Mouse (Mus musculus): Measurements from ENCODE around the gene Ablim1.

The Ablim1 gene

GRCm38 (mm10) chr19:57314346-57315012 lies at the start of gene Ablim1:
Gene Ablim1, minus strand, starts transcription at chr19:57314919.
- DNase-seq (ENCODE audit: low spot score in 2 of 2) = no peak

- DNase-seq (ENCODE audit: low spot score in 2 of 2) = no peak
These were observed 48.8 kb upstream of the Ablim1 start for GRCm38 (mm10) chr19:57363538-57363937.

- DNase-seq (ENCODE audit: low spot score in 2 of 2) = no peak
These were observed 48.4 kb upstream of the Ablim1 start for GRCm38 (mm10) chr19:57363076-57363475.

- no peak for DNase-seq (ENCODE audit: low spot score in 2 of 2)
These were observed 47.9 kb upstream of the Ablim1 start for GRCm38 (mm10) chr19:57362586-57362985.

GRCm38 (mm10) chr19:57361939-57362307 lies 47.2 kb upstream of the Ablim1 start:
- no peak for DNase-seq (ENCODE audit: low spot score in 2 of 2)

GRCm38 (mm10) chr19:57361131-57361938 lies 46.6 kb upstream of the Ablim1 start:
- DNase-seq (ENCODE audit: low spot score in 2 of 2) = peak; percentile 53 to 64

- DNase-seq (ENCODE audit: low spot score in 2 of 2) = peak; percentile 87 to 97
These were observed 45.8 kb upstream of the Ablim1 start, which contains the start of gene Fam160b1 for GRCm38 (mm10) chr19:57360341-57361130. Gene Fam160b1, plus strand, starts transcription at chr19:57360680.

- peak in 1 of 2 experiments; percentile 48 for DNase-seq (ENCODE audit: low spot score in 2 of 2)
These were observed 45.1 kb upstream of the Ablim1 start for GRCm38 (mm10) chr19:57359701-57360326.

- no peak for DNase-seq (ENCODE audit: low spot score in 2 of 2)
These were observed 44.3 kb upstream of the Ablim1 start for GRCm38 (mm10) chr19:57358836-57359598.

- peak; percentile 72 to 88 for DNase-seq (ENCODE audit: low spot score in 2 of 2)
These were observed 43.6 kb upstream of the Ablim1 start for GRCm38 (mm10) chr19:57358322-57358721.

GRCm38 (mm10) chr19:57357811-57358210 lies 43.1 kb upstream of the Ablim1 start:
- no peak for DNase-seq (ENCODE audit: low spot score in 2 of 2)

GRCm38 (mm10) chr19:57357244-57357643 lies 42.5 kb upstream of the Ablim1 start:
- no peak for DNase-seq (ENCODE audit: low spot score in 2 of 2)

GRCm38 (mm10) chr19:57356273-57356672 lies 41.6 kb upstream of the Ablim1 start:
- peak; percentile 27 to 41 for DNase-seq (ENCODE audit: low spot score in 2 of 2)

GRCm38 (mm10) chr19:57355451-57356251 lies 40.9 kb upstream of the Ablim1 start:
- DNase-seq (ENCODE audit: low spot score in 2 of 2) = peak; percentile 79

GRCm38 (mm10) chr19:57354715-57355114 lies 40.0 kb upstream of the Ablim1 start:
- DNase-seq (ENCODE audit: low spot score in 2 of 2) = no peak

- no peak for DNase-seq (ENCODE audit: low spot score in 2 of 2)
These were observed 39.3 kb upstream of the Ablim1 start for GRCm38 (mm10) chr19:57354050-57354449.

- DNase-seq (ENCODE audit: low spot score in 2 of 2) = no peak
These were observed 38.5 kb upstream of the Ablim1 start for GRCm38 (mm10) chr19:57353228-57353627.

- DNase-seq (ENCODE audit: low spot score in 2 of 2) = no peak
These were observed 37.7 kb upstream of the Ablim1 start for GRCm38 (mm10) chr19:57352337-57352935.

GRCm38 (mm10) chr19:57349096-57349495 lies 34.4 kb upstream of the Ablim1 start:
- DNase-seq (ENCODE audit: low spot score in 2 of 2) = no peak

- no peak for DNase-seq (ENCODE audit: low spot score in 2 of 2)
These were observed 30.0 kb upstream of the Ablim1 start for GRCm38 (mm10) chr19:57344678-57345077.
